Mouse (Mus musculus) layer of hippocampus, adult 2 months (tissue): Measurements from ENCODE around the gene Plppr4. TPM values are rescaled to one million over a fixed set of nuclear protein-coding genes. Genes with fewer than 3 reads are reported as not detected.

Experiments used
- DNase-seq, 2 experiments: peaks; one replicate each; pipeline ENCODE4 v3.0.0; 2022; ENCODE audit warnings: low spot score in 2 of 2
- H3K27ac ChIP-seq: fragments of 200-600 bp; 2 replicates; pipeline ENCODE4 v1.8.1; 2022
- H3K4me3 ChIP-seq: fragments of 200-600 bp; 2 replicates; pipeline ENCODE4 v1.8.1; 2022; ENCODE audit warnings: mild to moderate bottlenecking
- CTCF ChIP-seq: fragments of 200-600 bp; conservative IDR thresholded peaks from 2 replicates; pipeline ENCODE4 v1.8.1; 2022; ENCODE audit warnings: antibody characterized with exemption, mild to moderate bottlenecking, moderate library complexity
- long read RNA-seq, 2 experiments: library from polyadenylated mRNA; stranded (forward); transcript quantifications; one replicate each; pipeline ENCODE4 v2.0.0; 2021; ENCODE audit warnings: borderline mapping rate in 2 of 2
- total RNA-seq, 2 experiments: library from RNA; stranded (reverse); gene quantifications; 2 replicates each; pipeline ENCODE4 v1.2.3; 2021

Plppr4 gene
- total RNA-seq: 100 to 1,000 TPM; 313 to 317 TPM
- long read RNA-seq, experiment 1, full-length matches to known transcripts: 81 of 128 reads
- long read RNA-seq, experiment 1, partial matches to known transcripts: 19 of 128 reads
- long read RNA-seq, experiment 1, other reads (novel, unspliced or antisense): 28 of 128 reads
- long read RNA-seq, experiment 2, full-length matches to known transcripts: 130 of 211 reads
- long read RNA-seq, experiment 2, partial matches to known transcripts: 28 of 211 reads
- long read RNA-seq, experiment 2, other reads (novel, unspliced or antisense): 53 of 211 reads

DNA sequence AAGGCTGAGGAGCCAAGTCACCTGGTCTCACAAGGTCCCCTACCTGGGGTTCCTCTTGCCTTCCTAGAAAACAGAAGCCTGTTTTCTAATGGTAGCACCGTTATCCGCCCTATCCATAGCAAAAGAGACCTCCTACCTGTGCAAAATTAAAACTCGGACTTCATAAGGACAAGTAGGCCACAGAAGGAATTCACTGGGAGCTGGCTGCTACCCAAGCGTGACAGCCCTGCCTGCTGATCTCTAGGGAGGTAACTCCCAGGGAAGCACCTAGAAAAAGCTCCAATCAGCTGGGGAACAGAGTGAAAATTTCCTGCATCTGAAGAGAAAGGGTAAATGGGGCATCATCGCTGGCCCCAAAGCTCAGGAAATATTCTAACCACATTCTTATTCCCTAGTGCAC, at the start of gene Plppr4:
TSS of gene Plppr4 (minus strand) at position 349 of the 400 bp plus-strand sequence.
- TF ChIP-seq CTCF: no peak
- H3K4me3 ChIP-seq: peak within 1 kb of the TSS; percentile 81
- peak within 1 kb of the TSS; percentile 98 for H3K27ac ChIP-seq
- DNase-seq: no peak

GRCm38 (mm10) chr3:117405821-117406220, 45.1 kb upstream of the Plppr4 start:
- Histone ChIP-seq H3K27ac (no peak overlapping the region), H3K4me3 (no peak overlapping the region)
- TF ChIP-seq CTCF: no peak
- DNase-seq: no peak

- Histone ChIP-seq H3K27ac (peak overlapping the region; percentile 54; the same call in 1 of the 2 replicates), H3K4me3 (no peak overlapping the region)
- peak; percentile 35 to 66 for DNase-seq
- no peak for TF ChIP-seq CTCF
These were observed 43.1 kb upstream of the Plppr4 start for GRCm38 (mm10) chr3:117403740-117404139.

- H3K4me3 ChIP-seq: no peak overlapping the region
- TF ChIP-seq CTCF: no peak
- DNase-seq: no peak
- no peak overlapping the region for H3K27ac ChIP-seq
These were observed 5.4 kb upstream of the Plppr4 start for GRCm38 (mm10) chr3:117366041-117366440.

GRCm38 (mm10) chr3:117359686-117360521, 772 bp downstream of the Plppr4 start:
- Histone ChIP-seq H3K27ac (peak overlapping the region; percentile 98), H3K4me3 (peak overlapping the region; percentile 81)
- no peak for TF ChIP-seq CTCF
- DNase-seq: peak; percentile 71 to 74

DNA sequence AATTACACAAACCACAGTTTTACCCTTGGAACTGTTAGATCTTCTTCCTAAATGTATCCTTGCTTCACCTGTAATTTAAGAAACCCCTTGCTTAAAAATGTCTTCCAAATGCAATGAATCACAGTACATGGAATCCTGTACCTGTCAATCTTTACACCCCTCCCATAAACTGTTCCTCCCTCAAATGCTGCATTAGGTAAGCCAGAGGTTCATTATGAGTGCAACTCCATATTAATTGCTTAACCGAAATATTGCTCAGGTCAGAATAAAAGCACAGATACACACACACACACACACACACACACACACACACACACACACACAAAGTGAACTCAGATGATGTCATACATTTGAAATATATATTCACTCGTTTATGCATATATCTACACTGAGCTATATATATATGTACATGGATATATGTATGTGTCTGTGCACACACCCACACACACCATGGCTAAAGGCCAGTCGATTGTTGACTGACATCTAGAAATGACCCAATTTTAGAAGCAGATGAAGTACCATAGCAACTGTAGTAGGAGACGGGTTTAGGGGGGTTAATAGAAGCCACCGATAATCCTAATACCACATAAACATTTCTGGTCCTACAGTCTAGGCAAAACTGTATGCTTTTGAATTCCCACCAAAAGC, 1.6 kb downstream of the Plppr4 start:
- DNase-seq: no peak
- TF ChIP-seq CTCF: no peak
- peak overlapping the region; percentile 98 for H3K27ac ChIP-seq
- peak overlapping the region; percentile 81 for H3K4me3 ChIP-seq

- TF ChIP-seq CTCF: no peak
- DNase-seq: peak in 1 of 2 experiments; percentile 37
- Histone ChIP-seq H3K27ac (peak overlapping the region; percentile 98), H3K4me3 (peak overlapping the region; percentile 81)
These were observed 3.3 kb downstream of the Plppr4 start for GRCm38 (mm10) chr3:117357367-117357766.

DNA sequence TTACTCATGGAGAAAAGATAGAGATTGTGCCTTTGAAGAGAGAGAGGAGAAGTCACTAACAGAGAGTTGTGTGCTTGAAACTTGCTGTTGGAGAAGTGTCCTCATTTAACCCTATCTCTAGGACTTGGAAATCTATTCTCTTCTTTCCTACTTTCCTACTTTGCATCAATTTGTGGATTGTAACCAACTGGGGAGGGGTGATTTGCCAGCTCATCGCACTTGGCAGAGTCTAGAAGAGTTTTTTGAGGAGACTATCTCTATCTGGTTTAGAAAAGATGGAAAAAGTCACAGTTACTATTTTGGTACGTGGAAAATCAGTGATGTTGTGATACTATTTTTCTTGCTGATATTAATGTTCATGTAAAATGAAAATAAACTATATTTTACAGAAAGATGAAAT, 6.7 kb downstream of the Plppr4 start:
- H3K4me3 ChIP-seq: no peak overlapping the region
- TF ChIP-seq CTCF: no peak
- H3K27ac ChIP-seq: no peak overlapping the region; the same call in 1 of the 2 replicates
- DNase-seq: no peak

DNA sequence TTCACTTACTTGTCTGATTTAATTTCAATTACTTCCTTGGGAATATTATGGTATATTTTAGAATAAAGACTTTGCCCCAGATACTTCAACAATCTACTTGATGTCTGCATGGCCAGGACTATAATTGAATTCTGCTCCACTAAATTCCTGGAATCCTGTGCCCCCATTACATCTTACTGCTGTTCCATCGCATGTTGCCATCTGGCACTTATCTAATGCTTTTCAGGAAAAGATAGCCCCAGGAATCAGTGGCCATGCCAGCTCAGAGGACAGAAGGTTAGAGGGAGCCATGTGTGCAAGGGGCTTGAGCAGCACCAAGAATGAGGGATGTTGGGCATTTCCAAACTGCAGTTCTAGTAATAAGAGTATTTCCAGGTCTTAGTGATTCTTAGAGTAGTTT, 14.3 kb downstream of the Plppr4 start:
- Histone ChIP-seq H3K4me3 (no peak overlapping the region), H3K27ac (no peak overlapping the region)
- no peak for DNase-seq
- TF ChIP-seq CTCF: no peak

DNA sequence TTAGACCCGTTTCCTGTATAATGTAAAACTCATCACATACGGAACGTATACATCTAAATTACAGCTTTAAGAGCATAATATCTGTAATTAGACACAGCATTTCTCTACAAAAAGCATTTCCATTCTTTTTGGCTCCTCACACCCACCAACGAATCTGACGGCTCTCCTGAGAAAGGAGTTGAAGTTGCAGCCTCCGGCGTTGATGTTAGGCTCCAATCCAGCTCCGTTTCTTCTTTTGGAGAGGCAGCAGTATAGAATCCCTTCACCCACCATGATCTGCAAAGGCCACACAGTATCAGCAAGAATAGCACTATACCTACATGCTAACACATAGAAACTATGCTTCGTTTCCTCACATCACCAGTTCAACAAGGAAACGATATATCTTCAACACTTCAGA, 29.2 kb downstream of the Plppr4 start:
- DNase-seq: no peak
- Histone ChIP-seq H3K4me3 (no peak overlapping the region), H3K27ac (peak overlapping the region; percentile 51; the same call in 1 of the 2 replicates)
- TF ChIP-seq CTCF: no peak

- Histone ChIP-seq H3K4me3 (no peak overlapping the region), H3K27ac (peak overlapping the region; percentile 59)
- no peak for DNase-seq
- no peak for TF ChIP-seq CTCF
These were observed 31.2 kb downstream of the Plppr4 start for GRCm38 (mm10) chr3:117329485-117329884.

DNA sequence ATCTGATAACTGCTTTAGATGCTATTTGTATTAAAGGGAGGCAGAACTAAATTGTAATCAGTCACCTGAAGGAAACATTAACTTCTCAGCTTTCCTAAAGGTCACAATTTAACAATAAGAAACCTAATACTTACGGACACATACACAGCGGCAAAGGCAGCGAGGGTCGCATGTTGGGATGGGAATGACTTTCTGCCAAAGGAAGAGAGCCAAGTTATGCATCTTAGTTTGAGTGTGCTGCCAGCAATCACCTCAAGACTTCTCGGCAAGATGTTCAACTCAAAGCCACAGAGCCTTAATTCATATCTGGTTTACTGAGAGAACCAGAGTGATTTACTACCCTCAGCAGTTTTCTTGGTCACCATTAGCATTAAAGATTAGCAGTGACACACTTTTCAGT, 34.1 kb downstream of the Plppr4 start:
- no peak overlapping the region for H3K27ac ChIP-seq
- no peak for DNase-seq
- TF ChIP-seq CTCF: no peak
- no peak overlapping the region for H3K4me3 ChIP-seq

GRCm38 (mm10) chr3:117319671-117320070, 41.0 kb downstream of the Plppr4 start:
- peak overlapping the region; percentile 52; the same call in 1 of the 2 replicates for H3K27ac ChIP-seq
- TF ChIP-seq CTCF: no peak
- no peak for DNase-seq
- H3K4me3 ChIP-seq: no peak overlapping the region
